Mouse (Mus musculus) adrenal gland, adult 2 months (tissue): ENCODE measurements at regions not wholly inside any gene's neighbourhood (a gene's known extent, or its start where the extent isn't known, plus 50 kb on each side); places are given as distances from the start of the nearest gene placed in this dataset.

Experiments used
- DNase-seq: peaks from one replicate; pipeline ENCODE4 v3.0.0; 2021

GRCm38 (mm10) chr13:87649289-87649688 lies 1172.0 kb upstream of the Edil3 start:
- DNase-seq, result no peak

- DNase-seq, result peak; percentile 52
Measured at GRCm38 (mm10) chr13:87672461-87672860, 1148.8 kb upstream of the Edil3 start.

GRCm38 (mm10) chr13:87678917-87679316 lies 1142.4 kb upstream of the Edil3 start:
- DNase-seq, result no peak
